Mouse (Mus musculus) liver, postnatal 0 days (tissue): ENCODE measurements around the gene Mras.

Experiments
- CTCF ChIP-seq: sonication (generic); IDR thresholded peaks from 2 replicates; pipeline ENCODE4 v1.5.1; 2016; ENCODE audit warnings: antibody characterized with exemption, low read depth
- EP300 ChIP-seq: IDR thresholded peaks from 2 replicates; pipeline ENCODE4 v1.6.1; 2016; ENCODE audit warnings: antibody characterized with exemption, low read depth, mild to moderate bottlenecking

GRCm38 (mm10) chr9:99458529-99459208 is 21.5 kb upstream of the Mras start:
- TF ChIP-seq CTCF = peak; percentile 83
- TF ChIP-seq EP300 = no peak
